Mouse (Mus musculus): ENCODE results near the gene Thegl. TPM values are rescaled to one million over a fixed set of nuclear protein-coding genes. Genes with fewer than 3 reads are reported as not detected.
"Not testable (repeated sequence)": the region's sequence is repeated elsewhere in the genome, so short reads cannot be mapped to it uniquely, and the experiment has no call there.

Thegl gene
- polyA plus RNA-seq, 1 experiment: 0.92 TPM

- Histone ChIP-seq H3K4me1 (ENCODE audit: control insufficient read depth, insufficient read depth, low read length) (peaks cover 5% of the 10 kb centered on the region), H3K4me3 (replicated peaks; ENCODE audit: control insufficient read depth, low read depth, low read length) (no peak overlapping the region), H3K27ac (ENCODE audit: control insufficient read depth, insufficient read depth, low read depth, low read length, poor library complexity) (no peak overlapping the region)
- TF ChIP-seq CTCF (IDR thresholded peaks at IDR 0.05; ENCODE audit: control insufficient read depth, insufficient read depth, low read length): no peak
- no peak for TF ChIP-seq POLR2A (IDR thresholded peaks at IDR 0.05; ENCODE audit: borderline replicate concordance, control insufficient read depth, low read depth, low read length)
- WGBS: 17% methylated on average over 5 of the region's 5 CpGs
Observed at GRCm38 (mm10) chr5:77092531-77092930, 76.7 kb downstream of the Thegl start.

GRCm38 (mm10) chr5:77093961-77094360 lies 78.1 kb downstream of the Thegl start:
- TF ChIP-seq CTCF (IDR thresholded peaks at IDR 0.05; ENCODE audit: control insufficient read depth, insufficient read depth, low read length) (no peak), POLR2A (IDR thresholded peaks at IDR 0.05; ENCODE audit: borderline replicate concordance, control insufficient read depth, low read depth, low read length) (no peak)
- Histone ChIP-seq H3K4me1 (ENCODE audit: control insufficient read depth, insufficient read depth, low read length) (peaks cover 5% of the 10 kb centered on the region), H3K4me3 (replicated peaks; ENCODE audit: control insufficient read depth, low read depth, low read length) (peak overlapping the region; percentile 61), H3K27ac (ENCODE audit: control insufficient read depth, insufficient read depth, low read depth, low read length, poor library complexity) (no peak overlapping the region)
- 69% methylated on average over 8 of the region's 8 CpGs for WGBS

- TF ChIP-seq POLR2A (IDR thresholded peaks at IDR 0.05; ENCODE audit: borderline replicate concordance, control insufficient read depth, low read depth, low read length) (peak; percentile 37; the same call in 1 of the 2 replicates), CTCF (IDR thresholded peaks at IDR 0.05; ENCODE audit: control insufficient read depth, insufficient read depth, low read length) (no peak)
- WGBS: under 1% methylated on average over 69 of the region's 69 CpGs
- Histone ChIP-seq H3K4me3 (replicated peaks; ENCODE audit: control insufficient read depth, low read depth, low read length) (peak overlapping the region; percentile 71), H3K27ac (ENCODE audit: control insufficient read depth, insufficient read depth, low read depth, low read length, poor library complexity) (peak overlapping the region; percentile 54), H3K4me1 (ENCODE audit: control insufficient read depth, insufficient read depth, low read length) (peaks cover 5% of the 10 kb centered on the region)
Observed at GRCm38 (mm10) chr5:77094510-77095491, 79.0 kb downstream of the Thegl start.

GRCm38 (mm10) chr5:77096194-77096593 lies 80.4 kb downstream of the Thegl start:
- not testable (repeated sequence) for H3K4me3 ChIP-seq (replicated peaks; ENCODE audit: control insufficient read depth, low read depth, low read length); H3K4me1 ChIP-seq (ENCODE audit: control insufficient read depth, insufficient read depth, low read length); H3K27ac ChIP-seq (ENCODE audit: control insufficient read depth, insufficient read depth, low read depth, low read length, poor library complexity)
- 62% methylated on average over 3 of the region's 3 CpGs for WGBS

GRCm38 (mm10) chr5:77097686-77098085 lies 81.9 kb downstream of the Thegl start:
- H3K4me3 ChIP-seq (replicated peaks; ENCODE audit: control insufficient read depth, low read depth, low read length): no peak overlapping the region
- H3K4me1 ChIP-seq (ENCODE audit: control insufficient read depth, insufficient read depth, low read length): peaks cover 2% of the 10 kb centered on the region; the same call in 1 of the 2 replicates
- WGBS: 53% methylated on average over 6 of the region's 6 CpGs
- TF ChIP-seq POLR2A (IDR thresholded peaks at IDR 0.05; ENCODE audit: borderline replicate concordance, control insufficient read depth, low read depth, low read length) (no peak), CTCF (IDR thresholded peaks at IDR 0.05; ENCODE audit: control insufficient read depth, insufficient read depth, low read length) (no peak)
- no peak overlapping the region for H3K27ac ChIP-seq (ENCODE audit: control insufficient read depth, insufficient read depth, low read depth, low read length, poor library complexity)

GRCm38 (mm10) chr5:77098874-77099273 lies 83.1 kb downstream of the Thegl start:
- Histone ChIP-seq H3K4me1 (ENCODE audit: control insufficient read depth, insufficient read depth, low read length) (peaks cover 2% of the 10 kb centered on the region; the same call in 1 of the 2 replicates), H3K27ac (ENCODE audit: control insufficient read depth, insufficient read depth, low read depth, low read length, poor library complexity) (no peak overlapping the region), H3K4me3 (replicated peaks; ENCODE audit: control insufficient read depth, low read depth, low read length) (no peak overlapping the region)
- 72% methylated on average over 3 of the region's 3 CpGs for whole genome bisulfite sequencing
- TF ChIP-seq CTCF (IDR thresholded peaks at IDR 0.05; ENCODE audit: control insufficient read depth, insufficient read depth, low read length) (no peak), POLR2A (IDR thresholded peaks at IDR 0.05; ENCODE audit: borderline replicate concordance, control insufficient read depth, low read depth, low read length) (no peak)

GRCm38 (mm10) chr5:77099317-77099996 lies 83.6 kb downstream of the Thegl start:
- no peak for TF ChIP-seq POLR2A (IDR thresholded peaks at IDR 0.05; ENCODE audit: borderline replicate concordance, control insufficient read depth, low read depth, low read length)
- no peak for TF ChIP-seq CTCF (IDR thresholded peaks at IDR 0.05; ENCODE audit: control insufficient read depth, insufficient read depth, low read length)
- no peak overlapping the region for H3K27ac ChIP-seq (ENCODE audit: control insufficient read depth, insufficient read depth, low read depth, low read length, poor library complexity)
- 19% methylated on average over 11 of the region's 11 CpGs for WGBS

DNA sequence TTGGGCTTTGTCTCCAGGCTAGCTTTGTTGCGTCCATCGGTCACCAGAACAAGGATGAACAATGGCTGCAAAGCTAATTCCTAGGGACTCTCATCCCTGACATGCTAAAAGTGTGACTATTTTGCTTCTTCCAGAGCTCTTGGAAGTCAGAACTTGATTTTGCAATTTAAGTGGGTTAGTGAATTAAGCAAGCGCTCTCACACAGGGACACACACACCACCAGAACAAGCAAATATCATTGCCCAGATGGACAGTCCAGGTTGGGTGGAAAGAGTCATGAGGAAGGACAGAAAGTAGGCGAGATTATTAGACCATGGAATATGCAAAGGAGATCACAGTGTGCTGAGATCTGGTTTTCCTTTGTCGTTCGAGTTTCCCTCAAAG lies 84.2 kb downstream of the Thegl start:
- no peak for TF ChIP-seq CTCF (IDR thresholded peaks at IDR 0.05; ENCODE audit: control insufficient read depth, insufficient read depth, low read length)
- TF ChIP-seq POLR2A (IDR thresholded peaks at IDR 0.05; ENCODE audit: borderline replicate concordance, control insufficient read depth, low read depth, low read length): no peak
- WGBS: 65% methylated on average over 6 of the region's 6 CpGs
- Histone ChIP-seq H3K4me3 (replicated peaks; ENCODE audit: control insufficient read depth, low read depth, low read length) (no peak overlapping the region), H3K4me1 (ENCODE audit: control insufficient read depth, insufficient read depth, low read length) (peaks cover 2% of the 10 kb centered on the region; the same call in 1 of the 2 replicates), H3K27ac (ENCODE audit: control insufficient read depth, insufficient read depth, low read depth, low read length, poor library complexity) (no peak overlapping the region)

More at GRCm38 (mm10) chr5:77099317-77099996, 83.6 kb downstream of the Thegl start:
- Histone ChIP-seq H3K4me1 (ENCODE audit: control insufficient read depth, insufficient read depth, low read length) (peaks cover 2% of the 10 kb centered on the region; the same call in 1 of the 2 replicates), H3K4me3 (replicated peaks; ENCODE audit: control insufficient read depth, low read depth, low read length) (no peak overlapping the region)
